In the genomic region with DNA sequence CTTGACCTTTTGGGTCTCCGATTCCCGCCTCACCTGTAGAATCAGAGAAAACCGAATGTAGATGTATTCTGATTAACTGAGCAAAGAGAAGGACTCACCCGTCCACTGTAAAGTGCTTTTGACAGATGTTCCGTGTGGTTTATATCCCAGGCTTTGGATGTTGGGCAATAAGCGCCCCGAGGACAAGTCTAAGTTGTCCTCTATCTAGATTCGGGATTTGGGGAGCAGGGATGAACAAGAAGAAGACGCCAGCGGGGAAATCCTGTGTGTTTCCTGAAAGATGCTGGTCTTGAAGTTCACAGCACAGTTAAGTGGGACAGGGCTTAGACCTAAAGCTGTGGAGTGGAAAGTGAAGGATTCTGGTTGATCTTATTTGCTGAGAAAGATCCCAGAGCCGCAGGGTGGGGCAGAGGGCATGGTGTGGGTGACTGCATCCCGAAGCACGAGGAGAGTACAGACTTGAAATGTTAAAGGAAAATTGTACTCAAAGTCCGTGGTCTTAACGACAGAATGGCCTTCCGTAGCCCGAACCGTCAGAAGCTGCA, we compare ENCODE assay signal across 8 mouse cellular contexts. TPM values are rescaled to one million over a fixed set of nuclear protein-coding genes. Genes with fewer than 3 reads are reported as not detected.
DNase-seq lines count a peak whose midpoint lies in the region; ATAC-seq and TF ChIP-seq lines count a peak whose summit lies in the region.

No protein-coding gene starts in this region.

- H3K9ac ChIP-seq in limb, embryonic 15.5 days, result no peak overlapping the region
- H3K9ac ChIP-seq in stomach, postnatal 0 days (ENCODE audit: low read length), result peak overlapping the region; percentile 13; the same call in 1 of the 2 replicates

- ATAC-seq in megakaryocyte, adult 5-6 weeks (ENCODE audit: poor library complexity, severe bottlenecking), result no peak
- no peak for ATAC-seq in limb, embryonic 15.5 days (ENCODE audit: insufficient number of reproducible peaks, low FRiP score, low TSS enrichment, low read depth)
- no peak for ATAC-seq in stomach, postnatal 0 days (ENCODE audit: low FRiP score, low TSS enrichment)
- no peak for ATAC-seq in megakaryocyte-erythroid progenitor cell, adult 5-6 weeks (replicated peaks; ENCODE audit: low FRiP score, low TSS enrichment, poor library complexity, severe bottlenecking)

- H3K4me2 ChIP-seq in limb, embryonic 15.5 days, result peak overlapping the region; percentile 97
- peak overlapping the region; percentile 95 for H3K4me2 ChIP-seq in stomach, postnatal 0 days (replicated peaks; ENCODE audit: low read depth)

- H3K27me3 ChIP-seq in megakaryocyte, embryonic 14.5 days (replicated peaks), result peaks cover 75% of the 10 kb centered on the region
- H3K27me3 ChIP-seq in limb, embryonic 15.5 days, result peaks cover 33% of the 10 kb centered on the region
- no peaks in the 10 kb centered on the region for H3K27me3 ChIP-seq in stomach, postnatal 0 days (ENCODE audit: control insufficient read depth, insufficient read depth, low read length)

- H3K4me1 ChIP-seq in megakaryocyte, embryonic 14.5 days, result peaks cover 32% of the 10 kb centered on the region
- H3K4me1 ChIP-seq in limb, embryonic 15.5 days, result peaks cover 42% of the 10 kb centered on the region
- no peaks in the 10 kb centered on the region; the same call in 1 of the 2 replicates for H3K4me1 ChIP-seq in stomach, postnatal 0 days (replicated peaks; ENCODE audit: control insufficient read depth, insufficient read depth)

- 0 out of 2 replicates have a peak, but pooled peaks cover 4% of the 10 kb centered on the region for H3K9me3 ChIP-seq in megakaryocyte, embryonic 14.5 days
- H3K9me3 ChIP-seq in limb, embryonic 15.5 days, result no peaks in the 10 kb centered on the region
- H3K9me3 ChIP-seq in stomach, postnatal 0 days (ENCODE audit: control insufficient read depth, low read length), result no peaks in the 10 kb centered on the region

- H3K4me3 ChIP-seq in megakaryocyte, embryonic 14.5 days (replicated peaks), result peak overlapping the region; percentile 93
- H3K4me3 ChIP-seq in limb, embryonic 15.5 days, result peak overlapping the region; percentile 74
- peak overlapping the region; percentile 77 for H3K4me3 ChIP-seq in stomach, postnatal 0 days (ENCODE audit: low read depth, low read length)

- H3K36me3 ChIP-seq in megakaryocyte, embryonic 14.5 days (replicated peaks; ENCODE audit: low read length), result no peaks in the 10 kb centered on the region
- H3K36me3 ChIP-seq in limb, embryonic 15.5 days, result no peaks in the 10 kb centered on the region
- no peaks in the 10 kb centered on the region for H3K36me3 ChIP-seq in stomach, postnatal 0 days (ENCODE audit: control insufficient read depth, insufficient read depth, low read length)

- TF ChIP-seq CTCF in stomach, postnatal 0 days (IDR thresholded peaks at IDR 0.05; ENCODE audit: low read depth), result no peak

- no peak for TF ChIP-seq EP300 in stomach, postnatal 0 days (optimal IDR thresholded peaks at IDR 0.05)

- 4% methylated on average over 18 of the region's 18 CpGs for WGBS in limb, embryonic 15.5 days
- 7% methylated on average over 18 of the region's 18 CpGs for WGBS in stomach, postnatal 0 days

- DNase-seq in cerebellum, adult 9-11 months, result peak; percentile 49
- DNase-seq in cerebellum, postnatal 36 days, result no peak
- no peak for DNase-seq in stomach, postnatal 0 days (ENCODE audit: low spot score)
- DNase-seq in ovary, postnatal 10 days (ENCODE audit: low spot score), result no peak

- H3K27ac ChIP-seq in limb, embryonic 15.5 days, result no peak overlapping the region
- H3K27ac ChIP-seq in stomach, postnatal 0 days (replicated peaks), result peak overlapping the region; percentile 78; the same call in 1 of the 2 replicates

RNA-seq across cellular contexts. Expression of a gene that starts 1.0 kb away (rescaled TPM):
- not detected in 2 replicates for polyA plus RNA-seq in megakaryocyte, embryonic 14.5 days (2012; ENCODE audit: insufficient read depth, low replicate concordance)
- total RNA-seq in megakaryocyte, adult 5-6 weeks (2015), result not detected in 2 replicates
- total RNA-seq in megakaryocyte, adult 5-6 weeks (2017), result 0.73 TPM in 1 of 2 replicates, not detected in the other
- 4.0 and 4.3 TPM in 2 replicates for polyA plus RNA-seq in limb, embryonic 15.5 days (2015; fragmentation: Nextera tagmentation; extraction: Ambion mirVana)
- polyA plus RNA-seq in stomach, postnatal 0 days (2015; fragmentation: Nextera tagmentation; extraction: Ambion mirVana), result 1.8 and 2.2 TPM in 2 replicates
- total RNA-seq in megakaryocyte-erythroid progenitor cell, adult 5-6 weeks (2014; fragmentation: Nextera tagmentation), result not detected in 2 replicates
- total RNA-seq in megakaryocyte-erythroid progenitor cell, adult 5-6 weeks (2017), result not detected in 2 replicates
